Mouse (Mus musculus): ENCODE measurements around the gene Gm49333.
A peak's percentile ranks its signal among the peaks of the same experiment; 100 is the strongest.

Gene Gm49333

DNA sequence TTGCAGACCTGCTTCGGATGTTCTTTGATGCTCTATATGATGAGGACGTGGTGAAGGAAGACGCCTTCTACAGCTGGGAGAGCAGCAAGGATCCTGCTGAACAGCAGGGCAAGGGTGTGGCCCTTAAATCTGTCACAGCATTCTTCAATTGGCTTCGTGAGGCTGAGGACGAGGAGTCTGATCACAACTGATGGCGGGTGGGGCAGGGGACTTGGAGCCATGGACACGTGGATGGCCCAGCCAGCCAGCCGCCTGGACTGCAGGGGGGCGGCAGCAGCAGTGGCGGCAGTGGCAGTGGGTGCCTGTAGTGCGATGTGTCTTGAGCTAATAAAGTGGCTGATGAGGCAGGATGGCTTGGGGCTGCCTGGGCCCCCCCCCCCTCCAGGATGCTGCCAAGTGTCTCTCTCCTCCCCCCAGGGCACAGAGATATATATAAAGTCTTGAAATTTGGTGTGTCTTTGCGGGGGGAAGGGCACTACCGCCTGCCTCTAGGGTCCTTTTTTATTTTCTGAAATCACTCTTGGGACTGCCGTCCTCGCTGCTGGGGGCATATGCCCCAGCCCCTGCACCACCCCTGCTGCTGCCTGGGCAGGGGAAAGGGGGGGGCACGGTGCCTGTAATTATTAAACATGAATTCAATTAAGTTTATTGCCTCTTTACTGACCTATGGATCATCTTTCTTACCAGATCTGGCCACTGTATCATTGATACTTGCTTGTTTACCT is 81.0 kb downstream of the Gm49333 start:
- H3K36me3 ChIP-seq (ENCODE audit: control insufficient read depth, insufficient read depth, low read length, poor library complexity, severe bottlenecking), result peaks cover 12% of the 10 kb centered on the region; the same call in 1 of the 2 replicates
- no peaks in the 10 kb centered on the region; the same call in 1 of the 2 replicates for H3K27me3 ChIP-seq (ENCODE audit: control insufficient read depth, insufficient read depth, low read length, poor library complexity, severe bottlenecking)
- no peak for DNase-seq (ENCODE audit: low read depth, low spot score)

DNA sequence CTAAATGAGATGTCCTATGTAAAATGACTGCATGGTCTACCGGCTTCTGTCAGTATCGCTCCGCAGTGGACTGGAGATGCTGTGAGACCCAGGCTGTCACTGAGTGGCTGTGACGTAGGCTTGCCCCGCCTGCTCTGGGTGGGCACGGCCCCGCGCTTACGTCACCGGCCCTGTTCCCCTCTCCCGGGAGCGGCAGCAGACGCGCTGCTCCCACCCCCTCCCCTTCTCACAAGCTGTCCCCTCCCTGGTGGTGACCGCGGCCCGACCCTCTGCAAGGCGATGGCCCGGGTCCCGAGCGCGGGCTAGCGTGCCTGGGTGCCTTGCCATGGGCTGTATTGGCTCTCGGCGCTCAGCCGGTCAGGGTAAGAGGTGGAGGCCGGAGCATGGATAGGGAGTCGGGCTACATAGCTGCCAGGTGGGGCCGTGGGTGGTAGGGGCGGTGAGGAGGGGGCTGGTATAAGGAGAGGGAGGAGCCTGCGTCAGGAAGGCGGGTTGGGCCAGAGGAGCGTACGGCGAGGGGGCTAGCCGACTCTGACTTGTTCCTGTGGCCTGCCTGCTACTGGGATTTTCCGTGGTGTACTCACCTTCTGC is 81.8 kb downstream of the Gm49333 start, which contains the start of gene Fam131a:
Fam131a (plus strand) TSS at position 131 of the 591 bp plus-strand sequence.
- peak; percentile 71 for DNase-seq (ENCODE audit: low read depth, low spot score)
- Histone ChIP-seq H3K27me3 (ENCODE audit: control insufficient read depth, insufficient read depth, low read length, poor library complexity, severe bottlenecking) (no peaks in the 10 kb centered on the region; the same call in 1 of the 2 replicates), H3K36me3 (ENCODE audit: control insufficient read depth, insufficient read depth, low read length, poor library complexity, severe bottlenecking) (peaks cover 10% of the 10 kb centered on the region; the same call in 1 of the 2 replicates)

- peaks cover 3% of the 10 kb centered on the region; the same call in 1 of the 2 replicates for H3K36me3 ChIP-seq (ENCODE audit: control insufficient read depth, insufficient read depth, low read length, poor library complexity, severe bottlenecking)
- no peak for DNase-seq (ENCODE audit: low read depth, low spot score)
- no peaks in the 10 kb centered on the region; the same call in 1 of the 2 replicates for H3K27me3 ChIP-seq (ENCODE audit: control insufficient read depth, insufficient read depth, low read length, poor library complexity, severe bottlenecking)
These were observed 83.4 kb downstream of the Gm49333 start for GRCm38 (mm10) chr16:20694781-20695180.
